Mouse (Mus musculus): Measurements from ENCODE around the gene March1.

DNA sequence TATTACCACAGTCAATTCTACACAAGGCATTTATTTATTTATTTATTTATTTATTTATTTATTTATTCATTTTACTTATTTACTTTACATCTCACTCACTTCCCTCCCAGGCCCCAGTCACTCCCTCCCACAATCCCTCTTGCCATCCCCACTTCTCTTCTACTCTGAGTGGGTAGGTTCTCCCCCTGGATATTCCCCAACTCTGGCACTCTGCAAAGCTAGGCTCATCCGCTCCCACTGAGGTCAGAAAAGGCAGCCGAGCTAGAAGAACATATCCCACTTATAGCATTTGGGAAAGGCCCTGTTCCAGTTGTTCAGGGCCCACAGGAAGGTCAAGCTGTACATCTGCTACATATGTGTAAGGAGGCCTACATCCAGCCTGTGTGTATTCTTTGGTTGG is 48.1 kb downstream of the March1 start:
- TF ChIP-seq POLR2A (IDR thresholded peaks at IDR 0.05; ENCODE audit: low read depth, low read length) (no peak), CTCF (IDR thresholded peaks at IDR 0.05; ENCODE audit: borderline replicate concordance, insufficient read depth, low read length) (no peak)

Measured in embryonic fibroblast, embryonic 13.5 days (primary cell).